Mouse (Mus musculus) adrenal gland, adult (tissue): ENCODE measurements at regions not wholly inside any gene's neighbourhood (a gene's known extent, or its start where the extent isn't known, plus 50 kb on each side); places are given as distances from the start of the nearest gene placed in this dataset.
A peak's percentile ranks its signal among the peaks of the same experiment; 100 is the strongest.

Experiments
- DNase-seq, 2 experiments: peaks; one replicate each; pipeline ENCODE4 v3.0.0; 2022 to 2023; ENCODE audit warnings: low spot score in 1 of 2; ENCODE audit not compliant: inconsistent age in 2 of 2

DNA sequence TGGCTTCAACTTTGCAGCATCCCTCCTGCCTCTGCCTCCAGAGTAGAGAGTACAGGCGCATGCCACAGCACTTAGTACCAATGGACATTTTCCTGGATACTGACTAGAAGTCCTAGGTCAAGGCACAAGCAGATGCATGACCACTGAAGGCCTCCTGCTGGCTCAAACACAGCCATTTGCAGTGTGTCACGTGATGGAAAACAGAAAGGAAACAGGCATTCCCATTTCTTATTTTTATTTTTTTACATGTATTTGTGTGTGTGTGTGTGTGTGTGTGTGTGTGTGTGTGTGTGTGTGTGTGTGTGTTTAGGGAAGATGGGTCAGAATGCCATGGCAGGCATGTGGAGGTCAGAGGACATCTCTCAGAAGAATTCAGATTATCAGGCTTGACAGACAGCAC is 65.6 kb downstream of the Thap12 start:
- DNase-seq = no peak

DNA sequence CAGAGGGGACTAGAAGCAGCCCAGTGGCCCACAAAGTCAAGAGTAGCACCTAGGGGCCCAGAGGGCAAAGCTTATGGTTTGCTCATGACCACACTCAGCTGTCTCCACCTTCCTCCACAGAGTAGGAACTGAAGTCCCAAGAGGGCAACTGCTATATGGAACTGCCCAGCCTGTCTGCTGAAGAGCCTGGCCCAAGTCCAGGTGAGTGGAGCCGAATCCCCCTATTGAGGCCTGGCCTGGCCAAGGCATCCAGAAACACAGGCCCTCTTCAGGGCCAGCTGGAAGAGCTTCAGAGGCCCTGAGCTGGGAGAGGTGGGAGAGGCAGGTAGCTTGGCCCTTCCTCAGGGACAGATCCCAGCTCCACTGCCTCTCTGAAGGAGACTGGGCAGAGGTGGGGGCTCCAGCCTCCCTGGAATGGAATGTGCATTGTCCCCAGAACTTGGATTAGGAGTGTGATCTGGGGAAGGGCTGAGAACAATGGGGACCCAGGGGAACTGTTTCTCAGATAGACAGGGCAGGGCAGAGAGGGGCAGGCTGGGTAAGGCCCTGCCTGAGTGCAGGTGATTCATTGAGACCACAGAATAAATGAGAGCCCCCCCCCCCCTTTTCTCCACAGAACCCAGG is 65.7 kb upstream of the Wnt11 start:
- DNase-seq = no peak

DNA sequence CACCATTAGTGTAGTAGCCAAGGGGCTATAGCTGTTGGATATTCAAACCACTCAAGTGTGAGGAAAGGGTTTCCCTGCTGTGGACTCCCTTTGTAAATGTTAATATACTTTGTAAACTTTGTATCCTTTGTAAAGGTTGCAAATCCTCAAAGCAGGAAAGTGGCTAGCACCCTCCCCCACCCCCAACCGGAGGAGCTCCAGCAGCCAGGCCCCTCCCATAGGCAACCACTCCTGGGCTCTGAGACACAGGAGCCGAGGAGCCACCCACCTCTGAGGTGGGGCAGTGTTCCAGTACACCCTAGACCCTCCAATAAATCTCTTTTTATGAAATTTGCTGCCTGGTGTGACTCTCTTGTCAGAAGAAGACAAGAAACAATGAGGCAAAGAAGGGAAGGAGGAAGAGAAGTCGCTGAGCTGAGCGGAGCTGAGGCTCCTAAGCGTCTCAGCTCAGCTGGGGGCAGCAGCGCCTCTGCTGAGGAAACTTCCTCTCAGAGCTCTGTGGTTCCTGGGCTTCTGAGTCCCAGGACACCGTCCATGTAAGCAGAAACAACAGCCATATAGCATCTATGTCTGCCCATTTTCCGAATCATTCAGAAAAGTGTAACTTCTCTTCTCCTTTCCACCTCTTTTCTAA is 64.5 kb upstream of the Wnt11 start:
- no peak for DNase-seq

DNA sequence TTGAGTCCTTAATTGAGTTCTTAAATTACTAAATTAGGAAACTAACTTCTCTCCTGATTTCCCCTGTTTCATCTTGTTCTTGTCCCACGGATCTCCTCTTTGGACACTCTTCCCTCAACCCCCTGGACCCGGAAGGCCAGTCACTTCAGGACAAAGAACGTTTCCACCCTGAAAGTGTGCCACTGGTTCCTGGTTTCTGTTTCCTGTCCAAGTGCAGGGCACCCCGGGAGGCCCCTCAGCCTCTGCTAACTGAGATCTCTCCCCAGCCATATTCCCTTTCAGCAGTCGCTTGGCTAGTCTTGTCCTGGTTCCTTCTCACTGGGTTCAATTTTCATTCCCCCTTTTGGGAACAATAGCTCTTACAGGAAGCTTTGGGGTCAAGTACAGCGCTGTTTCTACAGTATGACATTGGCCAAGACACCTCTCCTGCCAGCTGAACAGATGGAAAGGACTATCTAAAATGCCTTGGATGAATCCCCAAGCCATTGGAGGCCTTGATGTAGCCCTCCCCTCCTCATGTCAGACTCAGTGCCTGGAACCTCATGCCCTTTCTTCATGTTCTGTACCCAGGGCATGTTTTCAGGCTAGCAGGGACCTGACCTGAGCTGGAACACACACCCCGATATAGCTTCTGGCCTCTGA is 63.7 kb upstream of the Wnt11 start:
- no peak for DNase-seq

DNA sequence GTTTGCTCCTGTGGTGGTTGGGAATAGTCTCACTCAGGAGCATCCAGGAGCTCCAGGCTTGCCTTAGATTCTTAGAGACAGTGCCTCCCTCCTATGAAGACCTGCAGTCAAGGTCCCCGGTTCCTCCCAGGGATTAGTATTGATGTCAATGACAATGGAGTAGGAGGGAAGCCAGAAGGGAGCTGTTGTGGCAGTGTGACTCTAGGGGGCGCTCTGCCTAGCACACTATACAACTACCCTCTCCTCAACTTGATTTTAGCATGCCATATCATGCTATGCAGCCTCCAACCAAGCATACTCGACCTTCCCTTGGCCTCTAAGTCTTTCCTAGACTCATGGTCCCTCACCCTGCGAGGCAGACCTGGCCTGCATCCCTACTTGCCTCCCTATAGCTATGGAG is 60.3 kb upstream of the Wnt11 start:
- peak in 1 of 2 experiments; percentile 36 for DNase-seq

DNA sequence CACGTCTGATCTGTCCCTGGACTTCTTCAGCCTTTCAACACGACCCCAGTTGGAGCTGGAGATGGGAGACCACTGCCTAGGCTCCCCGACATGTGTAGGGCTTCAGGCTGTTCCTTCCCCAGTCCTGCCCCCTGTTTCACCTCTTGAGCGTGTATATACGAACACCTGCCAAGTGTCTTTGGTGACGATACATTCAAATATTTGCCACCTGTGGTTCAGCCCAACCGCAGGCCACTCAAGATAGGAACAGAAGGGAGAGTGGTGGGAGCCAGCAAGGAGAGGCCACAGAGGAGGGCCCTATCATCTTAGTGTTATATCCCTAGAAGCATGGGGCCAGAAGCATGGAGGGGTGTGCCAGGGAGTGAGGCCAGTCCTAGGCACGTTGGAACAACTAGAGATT is 59.9 kb upstream of the Wnt11 start:
- no peak for DNase-seq

DNA sequence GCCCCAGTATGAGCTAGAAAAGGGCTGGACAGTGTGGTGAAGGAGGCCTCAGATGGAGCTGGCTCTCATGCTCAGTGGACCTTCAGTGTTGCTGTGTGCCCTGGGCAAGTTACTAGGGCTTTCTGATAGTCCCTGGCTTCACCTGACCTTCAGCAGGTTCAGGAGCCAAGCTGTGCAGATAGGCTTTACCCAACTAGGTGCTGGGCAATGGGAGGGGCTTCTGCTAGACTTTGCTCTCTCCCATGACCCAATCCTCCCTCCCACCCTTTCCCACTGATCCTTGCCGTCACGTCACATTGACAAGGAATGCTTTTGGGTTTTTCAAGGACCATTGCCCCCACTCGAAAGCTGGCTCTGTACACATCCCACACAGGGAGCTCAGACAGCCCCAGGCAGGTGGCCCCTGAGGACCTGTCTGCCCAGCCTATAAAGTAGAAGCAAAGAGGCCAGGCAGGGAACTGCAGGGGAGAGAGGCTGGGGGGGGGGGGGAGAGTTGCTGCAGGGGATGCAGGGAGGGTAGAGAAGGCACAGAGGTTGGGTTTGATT is 57.5 kb upstream of the Wnt11 start:
- no peak for DNase-seq

DNA sequence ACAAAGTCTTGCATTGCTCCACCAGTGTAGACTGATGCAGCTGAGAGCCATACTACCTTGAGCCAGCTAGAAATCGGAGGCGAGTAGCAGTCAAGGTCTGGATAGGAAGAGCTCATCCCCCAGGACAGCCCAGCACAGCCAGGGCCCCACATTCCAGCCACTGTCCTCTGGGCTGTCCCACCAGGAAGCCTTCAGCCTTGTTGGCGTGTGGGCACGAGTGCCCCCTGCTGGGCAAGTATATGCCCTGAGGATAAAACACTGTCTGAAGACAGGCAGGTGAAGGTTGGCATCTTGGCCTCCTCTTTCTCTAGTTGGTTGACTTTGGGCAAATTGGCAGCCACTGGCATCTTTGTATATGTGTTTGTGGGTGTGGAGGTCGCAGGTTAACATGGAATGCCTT is 56.0 kb upstream of the Wnt11 start:
- DNase-seq = peak; percentile 71 to 87

DNA sequence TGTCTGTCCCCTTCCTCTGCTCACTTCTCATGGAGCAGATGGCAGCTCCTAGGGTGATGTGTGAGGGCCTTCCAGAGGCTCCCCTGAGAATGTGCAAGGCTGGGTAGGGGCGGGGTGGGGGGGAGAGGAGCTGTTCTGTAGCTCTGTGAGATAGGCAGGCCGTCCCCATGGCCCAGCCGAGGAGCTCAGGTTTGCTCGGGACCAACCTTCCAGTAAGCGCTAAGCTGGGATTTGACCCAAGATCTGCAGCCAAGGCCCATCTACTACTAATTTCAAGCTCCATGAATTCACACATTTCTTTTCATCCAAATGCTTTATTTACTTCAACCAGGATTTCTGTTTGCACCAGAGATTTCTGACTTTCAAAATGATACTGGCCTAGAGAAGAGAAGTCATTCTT is 51.4 kb upstream of the Wnt11 start:
- no peak for DNase-seq

DNA sequence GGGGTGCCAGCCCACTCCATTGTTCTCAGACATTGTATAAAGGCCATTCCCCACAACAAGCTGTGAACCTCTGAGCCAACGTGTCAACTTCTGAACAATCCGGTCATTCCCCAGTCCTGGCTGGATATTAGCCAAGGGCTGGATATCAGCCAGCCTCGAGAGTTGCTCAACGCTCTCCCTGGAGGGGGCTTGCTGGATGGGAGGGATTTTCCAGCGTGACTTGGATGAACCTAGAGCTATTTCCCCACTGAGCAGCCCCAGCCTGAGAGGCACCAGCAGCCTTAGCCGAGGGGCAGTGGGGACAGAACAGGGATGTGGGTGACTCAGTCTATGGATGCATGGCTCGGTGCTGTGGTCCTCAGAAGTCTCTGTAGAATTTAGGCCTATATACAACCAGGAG is 51.0 kb upstream of the Wnt11 start:
- peak; percentile 55 to 88 for DNase-seq

DNA sequence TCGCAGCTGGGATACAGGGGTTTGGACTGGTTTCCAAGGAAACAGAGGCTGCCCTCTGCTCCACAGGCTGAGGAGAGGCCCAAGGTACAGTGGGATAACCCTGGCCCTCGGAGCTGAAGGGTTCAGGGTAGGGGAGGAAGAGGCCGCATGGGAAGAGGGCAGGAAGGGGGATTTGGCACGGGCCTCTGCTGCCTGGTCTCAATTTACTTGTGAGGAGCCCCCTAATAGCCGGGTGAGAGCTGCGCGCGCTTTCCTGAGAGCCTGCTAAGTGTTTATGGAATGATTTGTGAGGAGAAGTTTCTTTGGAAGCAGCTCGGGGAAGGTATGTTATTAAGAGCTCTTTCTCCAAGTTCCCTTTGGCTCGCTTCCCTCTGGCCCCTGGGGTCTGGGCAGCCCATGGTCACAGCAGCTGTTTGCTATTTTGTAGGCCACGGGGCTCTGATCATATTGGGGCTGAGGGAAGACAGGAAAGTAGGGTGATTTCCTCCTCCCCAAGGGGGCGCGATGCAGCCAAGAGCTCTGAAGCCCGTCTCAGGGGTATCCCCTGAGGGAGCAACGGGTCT is 50.5 kb upstream of the Wnt11 start:
- DNase-seq = no peak
